Mouse (Mus musculus) E14TG2a.4 (cell line): ENCODE results near the gene Nktr.

Experiments
- H3K27me3 ChIP-seq: 2 replicates; pipeline ENCODE4 v1.6.1; 2014; ENCODE audit warnings: low read length, control low read depth; ENCODE audit not compliant: insufficient read depth
- H3K36me3 ChIP-seq: 2 replicates; pipeline ENCODE4 v1.6.1; 2014; ENCODE audit warnings: low read length, control low read depth; ENCODE audit not compliant: insufficient read depth
- H3K4me1 ChIP-seq: replicated peaks from 2 replicates; pipeline ENCODE4 v1.6.1; 2014; ENCODE audit warnings: low read depth, low read length, control low read depth
- H3K4me3 ChIP-seq: replicated peaks from 2 replicates; pipeline ENCODE4 v1.5.1; 2014; ENCODE audit warnings: mild to moderate bottlenecking, low read length
- H3K9me3 ChIP-seq: 2 replicates; pipeline ENCODE4 v1.6.1; 2014; ENCODE audit warnings: low read length, control low read depth
- CTCF ChIP-seq: conservative IDR thresholded peaks from 2 replicates; pipeline ENCODE4 v1.5.1; 2014; ENCODE audit warnings: low read length
- NANOG ChIP-seq: IDR thresholded peaks from 2 replicates; pipeline ENCODE4 v1.6.1; 2014; ENCODE audit warnings: borderline replicate concordance, low read length, mixed read lengths
- POU5F1 ChIP-seq: IDR thresholded peaks from 2 replicates; pipeline ENCODE4 v1.6.1; 2014; ENCODE audit warnings: low read length, borderline replicate concordance

Gene Nktr

DNA sequence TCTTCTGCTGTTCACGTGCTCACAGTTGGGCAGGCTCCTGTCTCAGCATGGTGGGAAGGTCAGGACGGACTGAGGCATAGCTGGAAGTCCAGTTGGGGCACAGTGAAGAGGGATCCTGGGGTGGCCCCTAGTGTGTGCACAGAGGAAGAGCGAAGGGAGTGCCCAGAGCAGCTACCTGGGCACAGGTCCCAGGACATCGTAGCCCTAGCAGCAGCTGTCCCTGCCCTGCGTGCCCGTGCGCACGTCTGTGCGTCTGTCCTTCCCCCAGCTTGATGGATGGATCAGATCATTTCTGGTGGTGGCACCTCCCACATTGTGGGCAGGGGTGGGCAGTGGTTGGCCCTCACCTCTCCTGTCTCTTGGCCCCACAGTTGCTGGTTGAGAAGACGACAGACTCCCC lies 43.3 kb downstream of the Nktr start:
- Histone ChIP-seq H3K9me3 (no peaks in the 10 kb centered on the region), H3K27me3 (peaks cover 77% of the 10 kb centered on the region), H3K4me1 (peaks cover 68% of the 10 kb centered on the region), H3K4me3 (peak overlapping the region; percentile 50), H3K36me3 (no peaks in the 10 kb centered on the region)
- TF ChIP-seq CTCF (no peak), NANOG (no peak), POU5F1 (no peak)

GRCm38 (mm10) chr9:121762761-121763160 lies 43.8 kb downstream of the Nktr start:
- peaks cover 64% of the 10 kb centered on the region for H3K4me1 ChIP-seq
- H3K27me3 ChIP-seq, result peaks cover 73% of the 10 kb centered on the region
- TF ChIP-seq CTCF, result no peak
- no peak for TF ChIP-seq NANOG
- TF ChIP-seq POU5F1, result no peak
- H3K4me3 ChIP-seq, result peak overlapping the region; percentile 50
- H3K36me3 ChIP-seq, result no peaks in the 10 kb centered on the region
- no peaks in the 10 kb centered on the region for H3K9me3 ChIP-seq

- no peaks in the 10 kb centered on the region for H3K36me3 ChIP-seq
- peaks cover 67% of the 10 kb centered on the region for H3K27me3 ChIP-seq
- H3K9me3 ChIP-seq, result no peaks in the 10 kb centered on the region
- H3K4me1 ChIP-seq, result peaks cover 60% of the 10 kb centered on the region
- no peak overlapping the region for H3K4me3 ChIP-seq
- TF ChIP-seq CTCF (no peak), POU5F1 (no peak), NANOG (no peak)
Observed at GRCm38 (mm10) chr9:121763716-121764115, 44.7 kb downstream of the Nktr start.

DNA sequence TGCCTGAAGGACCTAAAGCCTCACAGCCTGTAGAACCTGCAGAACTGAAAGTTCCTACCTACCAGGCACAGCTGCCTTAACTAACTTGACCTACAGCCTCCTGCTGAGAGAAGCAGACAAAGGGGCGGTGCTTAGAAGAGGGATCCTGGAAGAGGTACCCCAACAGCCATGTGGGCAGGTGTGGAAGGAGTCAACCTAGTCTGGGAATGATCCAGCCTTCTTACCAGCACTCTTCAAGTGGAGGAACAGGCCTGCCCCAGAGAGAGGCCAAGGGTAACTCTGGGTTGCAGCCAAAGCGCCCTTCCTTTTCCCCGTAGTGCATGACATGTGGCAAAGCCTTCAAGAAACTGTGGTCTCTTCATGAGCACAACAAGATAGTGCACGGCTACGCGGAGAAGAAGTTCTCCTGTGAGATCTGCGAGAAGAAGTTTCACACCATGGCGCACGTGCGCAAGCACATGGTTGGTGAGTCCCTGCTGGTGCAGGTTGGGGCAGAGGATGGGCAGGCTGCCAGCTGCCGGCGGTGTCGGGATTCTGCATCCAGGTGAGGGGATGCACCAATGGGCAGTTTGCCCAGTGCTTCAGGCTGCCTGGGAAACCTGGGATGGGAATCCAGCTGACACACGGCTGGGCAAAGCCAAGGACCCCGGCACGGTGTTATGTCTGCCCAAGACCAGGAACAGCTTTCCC lies 46.3 kb downstream of the Nktr start:
- Histone ChIP-seq H3K4me1 (peaks cover 69% of the 10 kb centered on the region), H3K27me3 (peaks cover 62% of the 10 kb centered on the region), H3K9me3 (no peaks in the 10 kb centered on the region), H3K36me3 (no peaks in the 10 kb centered on the region), H3K4me3 (no peak overlapping the region)
- TF ChIP-seq NANOG (no peak), POU5F1 (no peak), CTCF (no peak)

DNA sequence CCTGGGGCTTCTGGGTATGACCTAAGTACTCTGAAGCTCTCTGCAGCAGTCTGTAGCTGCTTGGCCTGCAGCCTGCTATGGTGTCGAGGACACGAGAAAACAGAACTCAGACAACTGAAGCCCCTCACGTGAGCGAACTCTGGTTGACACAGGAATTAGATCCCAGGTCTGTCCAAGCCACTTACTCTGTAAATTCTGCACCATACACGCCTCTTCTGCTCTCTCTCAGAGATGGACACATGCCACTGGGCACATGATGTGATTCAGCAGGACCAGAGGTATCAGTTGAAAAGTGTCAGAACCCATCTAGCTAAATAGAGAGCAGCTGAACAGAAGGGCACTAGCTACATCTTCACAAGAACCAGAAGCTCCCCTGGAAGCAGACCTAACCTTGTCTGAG lies 53.4 kb downstream of the Nktr start:
- Histone ChIP-seq H3K36me3 (no peaks in the 10 kb centered on the region), H3K4me3 (no peak overlapping the region), H3K9me3 (no peaks in the 10 kb centered on the region), H3K27me3 (peaks cover 32% of the 10 kb centered on the region), H3K4me1 (peaks cover 21% of the 10 kb centered on the region)
- TF ChIP-seq POU5F1 (no peak), CTCF (no peak), NANOG (no peak)

DNA sequence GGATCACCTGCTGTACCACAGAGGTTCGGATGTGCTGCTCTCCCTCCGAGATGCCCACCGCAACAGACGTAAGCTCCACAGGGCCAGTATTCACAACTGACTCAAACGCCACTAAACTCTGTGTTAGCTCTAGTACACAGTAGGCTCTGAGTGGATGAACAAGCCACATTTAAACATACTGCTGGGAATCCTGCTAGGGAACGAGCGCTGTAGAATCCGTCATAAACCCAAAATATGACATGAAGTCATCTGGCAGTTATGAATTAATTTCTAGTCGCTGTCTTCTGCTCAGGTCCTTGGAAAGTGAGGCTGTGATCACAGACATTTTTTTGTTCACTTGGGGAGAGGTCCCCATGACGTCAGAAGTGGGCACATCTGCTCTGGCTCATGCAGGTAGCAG lies 57.0 kb downstream of the Nktr start:
- TF ChIP-seq POU5F1, result no peak
- TF ChIP-seq NANOG, result no peak
- no peak for TF ChIP-seq CTCF
- Histone ChIP-seq H3K4me3 (no peak overlapping the region), H3K27me3 (peaks cover 64% of the 10 kb centered on the region), H3K4me1 (peaks cover 13% of the 10 kb centered on the region), H3K9me3 (no peaks in the 10 kb centered on the region), H3K36me3 (no peaks in the 10 kb centered on the region)

GRCm38 (mm10) chr9:121776511-121776910 lies 57.5 kb downstream of the Nktr start:
- H3K4me3 ChIP-seq, result no peak overlapping the region
- peaks cover 13% of the 10 kb centered on the region for H3K4me1 ChIP-seq
- TF ChIP-seq POU5F1, result no peak
- TF ChIP-seq NANOG, result no peak
- TF ChIP-seq CTCF, result no peak
- no peaks in the 10 kb centered on the region for H3K9me3 ChIP-seq
- no peaks in the 10 kb centered on the region for H3K36me3 ChIP-seq
- H3K27me3 ChIP-seq, result peaks cover 69% of the 10 kb centered on the region

GRCm38 (mm10) chr9:121777484-121778065 lies 58.6 kb downstream of the Nktr start, which contains the start of gene Klhl40:
Gene Klhl40 (plus strand): TSS chr9:121777607.
- peaks cover 13% of the 10 kb centered on the region for H3K4me1 ChIP-seq
- no peaks in the 10 kb centered on the region for H3K9me3 ChIP-seq
- peak within 1 kb of the TSS; percentile 70 for H3K4me3 ChIP-seq
- TF ChIP-seq POU5F1 (no peak), NANOG (no peak), CTCF (no peak)
- H3K36me3 ChIP-seq, result no peaks in the 10 kb centered on the region
- H3K27me3 ChIP-seq, result peaks cover 75% of the 10 kb centered on the region

DNA sequence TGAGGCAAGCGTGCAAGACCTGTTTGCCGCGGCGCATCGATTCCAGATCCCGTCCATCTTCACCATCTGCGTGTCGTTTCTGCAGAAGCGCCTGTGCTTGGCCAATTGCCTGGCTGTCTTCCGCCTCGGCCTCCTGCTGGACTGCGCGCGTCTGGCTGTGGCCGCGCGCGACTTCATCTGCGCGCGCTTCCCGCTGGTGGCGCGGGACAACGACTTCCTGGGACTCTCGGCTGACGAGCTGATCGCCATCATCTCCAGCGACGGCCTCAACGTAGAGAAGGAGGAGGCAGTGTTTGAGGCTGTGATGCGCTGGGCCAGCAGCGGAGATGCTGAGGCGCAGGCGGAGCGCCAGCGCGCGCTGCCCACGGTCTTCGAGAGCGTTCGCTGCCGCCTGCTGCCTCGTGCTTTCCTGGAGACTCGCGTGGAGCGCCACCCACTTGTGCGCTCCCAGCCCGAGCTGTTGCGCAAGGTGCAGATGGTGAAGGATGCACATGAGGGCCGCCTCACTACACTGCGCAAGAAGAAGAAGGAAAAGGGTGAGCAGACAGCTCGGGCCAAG lies 59.2 kb downstream of the Nktr start:
- no peaks in the 10 kb centered on the region for H3K36me3 ChIP-seq
- H3K27me3 ChIP-seq, result peaks cover 80% of the 10 kb centered on the region
- H3K4me3 ChIP-seq, result peak overlapping the region; percentile 70
- no peaks in the 10 kb centered on the region for H3K9me3 ChIP-seq
- peaks cover 13% of the 10 kb centered on the region for H3K4me1 ChIP-seq
- TF ChIP-seq CTCF, result no peak
- TF ChIP-seq POU5F1, result no peak
- no peak for TF ChIP-seq NANOG
